Comparison of ENCODE assay signal across 22 mouse cellular contexts in the genomic region with DNA sequence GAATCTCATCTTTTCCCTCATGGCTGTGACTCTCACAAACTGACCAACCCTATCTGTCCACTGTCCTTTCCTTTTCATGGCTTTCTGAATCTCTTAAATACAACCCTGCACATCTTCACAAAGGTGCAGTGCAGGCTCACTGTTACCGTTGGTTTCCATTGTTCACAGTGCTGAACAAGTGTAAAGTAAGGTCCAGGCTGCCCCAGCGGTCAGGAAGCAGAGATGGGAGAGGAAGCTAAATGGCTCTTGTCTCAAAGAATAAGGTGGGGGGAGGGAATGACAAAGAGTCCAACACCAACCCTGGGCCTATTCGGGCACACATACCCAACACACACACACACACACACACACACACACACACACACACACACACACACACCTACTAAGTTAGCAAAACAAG. TPM values are rescaled to one million over a fixed set of nuclear protein-coding genes. Genes with fewer than 3 reads are reported as not detected.
DNase-seq lines count a peak whose midpoint lies in the region; TF ChIP-seq lines count a peak whose summit lies in the region.
"Had no signal": no experiment of that assay in that cellular context is flagged by ENCODE, and none has a peak within 500 bp of the region (broad histone marks: within the 10 kb centered on the region; RNA-seq: fewer than 3 reads in every experiment).

No protein-coding gene starts in this region.

- DNase-seq in ES-E14 (ENCODE audit: low read depth, low spot score) (no peak), R1 (ENCODE audit: low read depth, low spot score) (peak; percentile 55)
- no peak for DNase-seq in embryo, embryonic 11 days
- DNase-seq in midbrain, embryonic 10.5 days (ENCODE audit: low spot score), result no peak
- DNase-seq in layer of hippocampus, postnatal 14 days (ENCODE audit: low spot score in 2 of 2), result no peak
- DNase-seq: adrenal gland, adult 2 months; adrenal gland, adult 8-10 months; adrenal gland, postnatal 10 days; adrenal gland, postnatal 14 days; adrenal gland, postnatal 25 days; adrenal gland, postnatal 36 days; B cell, adult 2 months; cerebellum, adult 11 months; cerebellum, adult 11-12 months; cerebellum, adult 18-20 months; cerebellum, adult 2 months; cerebellum, adult 8-10 months; cerebellum, adult 9-10 months had no signal

- TF ChIP-seq POLR2A in ES-Bruce4 (IDR thresholded peaks at IDR 0.05; ENCODE audit: insufficient read depth, low read length), result no peak

- H3K27me3 ChIP-seq in ES-Bruce4 (ENCODE audit: control insufficient read depth, insufficient read depth, low read length, poor library complexity, severe bottlenecking), result no peaks in the 10 kb centered on the region
- H3K27me3 ChIP-seq in midbrain, embryonic 10.5 days (ENCODE audit: low read depth, poor library complexity, severe bottlenecking), result peaks cover 2% of the 10 kb centered on the region; the same call in 1 of the 2 replicates
- H3K27me3 ChIP-seq: CH12.LX, Patski had no signal

- no peak overlapping the region for H3K4me3 ChIP-seq in ES-Bruce4 (ENCODE audit: low read depth, low read length)
- no peak overlapping the region for H3K4me3 ChIP-seq in ES-E14 (ENCODE audit: insufficient read depth in 1 of 2, low read depth in 1 of 2, low read length in 2 of 2, poor library complexity in 1 of 2, severe bottlenecking in 1 of 2)
- no peak overlapping the region for H3K4me3 ChIP-seq in midbrain, embryonic 10.5 days

- H3K9me3 ChIP-seq in ES-Bruce4 (replicated peaks; ENCODE audit: control insufficient read depth, insufficient read depth, low read length, poor library complexity, severe bottlenecking), result no peaks in the 10 kb centered on the region
- no peaks in the 10 kb centered on the region for H3K9me3 ChIP-seq in ES-E14 (ENCODE audit: control insufficient read depth, insufficient read depth, low read depth, low read length)
- no peaks in the 10 kb centered on the region for H3K9me3 ChIP-seq in midbrain, embryonic 10.5 days (replicated peaks)

- TF ChIP-seq EP300 in ES-Bruce4 (IDR thresholded peaks at IDR 0.05; ENCODE audit: insufficient read depth, low read depth, low read length), result peak; percentile 77

- H3K4me1 ChIP-seq in ES-Bruce4 (ENCODE audit: control insufficient read depth, insufficient read depth, low read length) (peaks cover 11% of the 10 kb centered on the region), ES-E14 (ENCODE audit: control insufficient read depth in 2 of 2, insufficient read depth in 2 of 2, low read length in 2 of 2, poor library complexity in 1 of 2) (peaks cover 8 to 35% of the 10 kb centered on the region in 2 experiments)
- peaks cover 23% of the 10 kb centered on the region for H3K4me1 ChIP-seq in midbrain, embryonic 10.5 days

- H3K36me3 ChIP-seq in ES-Bruce4 (ENCODE audit: control insufficient read depth, insufficient read depth, low read length, poor library complexity, severe bottlenecking), result no peaks in the 10 kb centered on the region
- no peaks in the 10 kb centered on the region for H3K36me3 ChIP-seq in ES-E14 (ENCODE audit: control insufficient read depth, insufficient read depth, low read length, poor library complexity, severe bottlenecking)
- H3K36me3 ChIP-seq in midbrain, embryonic 10.5 days, result no peaks in the 10 kb centered on the region
- H3K36me3 ChIP-seq: G1E had no signal

- no peak for TF ChIP-seq CTCF in ES-Bruce4 (IDR thresholded peaks at IDR 0.05; ENCODE audit: low read depth, low read length)

- peak overlapping the region; percentile 69 for H3K27ac ChIP-seq in ES-Bruce4 (ENCODE audit: insufficient read depth, low read length)
- H3K27ac ChIP-seq in ES-E14 (ENCODE audit: insufficient read depth, low read depth, low read length, poor library complexity, severe bottlenecking), result peak overlapping the region; percentile 43; the same call in 1 of the 2 replicates
- H3K27ac ChIP-seq in midbrain, embryonic 10.5 days (replicated peaks), result no peak overlapping the region

- H3K9ac ChIP-seq in ES-Bruce4 (ENCODE audit: low read depth, poor library complexity, severe bottlenecking), result no peak overlapping the region
- no peak overlapping the region for H3K9ac ChIP-seq in ES-E14 (ENCODE audit: insufficient read depth, low read depth, low read length, poor library complexity, severe bottlenecking)

- 69% methylated on average over 3 of the region's 3 CpGs for WGBS in midbrain, embryonic 10.5 days

- in situ Hi-C loops in ES-E14 (cut with MboI; ENCODE audit: low sequenced_read_pairs in 2 of 2, unreplicated experiment in 2 of 2), result no loop called here

TF ChIP-seq in ES-E14, 5 proteins besides CTCF, POLR2A, EP300 and RAD21:
- TF ChIP-seq ZNF384 (IDR thresholded peaks at IDR 0.05; ENCODE audit: low read depth, low read length) (no peak), HCFC1 (IDR thresholded peaks at IDR 0.05; ENCODE audit: borderline replicate concordance, insufficient read depth, low read length) (no peak), MAFK (IDR thresholded peaks at IDR 0.05; ENCODE audit: insufficient read depth, low read depth, low read length) (no peak), ZC3H11A (IDR thresholded peaks at IDR 0.05; ENCODE audit: borderline replicate concordance, low read depth, low read length) (no peak), CHD2 (IDR thresholded peaks at IDR 0.05; ENCODE audit: low read depth, low read length) (no peak)

RNA-seq across cellular contexts. Expression of a gene that starts 24.0 kb away (rescaled TPM):
- 30.6 and 34.8 TPM in 2 replicates for polyA plus RNA-seq in ES-Bruce4 (2011; ENCODE audit: insufficient read depth, insufficient read length, low read depth, missing spikeins)
- 13.6 and 24.5 TPM in 2 replicates for total RNA-seq in ES-E14 (2012; rRNA removed)
- polyA plus RNA-seq in midbrain, embryonic 10.5 days (2016; fragmentation: Nextera tagmentation; extraction: Ambion mirVana), result 0.78 TPM in 2 replicates
- total RNA-seq in layer of hippocampus, postnatal 14 days (2021), result 10 to 100 TPM; 60.3 to 62.6 TPM
- polyA plus RNA-seq: G1E had no signal
